Mouse (Mus musculus) brain, embryonic 14.5 days (tissue): ENCODE data around the gene Ky.

Experiments used
- CTCF ChIP-seq: fragments of 200-500 bp; IDR thresholded peaks from 2 replicates; pipeline ENCODE4 v1.5.1; 2012; ENCODE audit warnings: inconsistent platforms, mild to moderate bottlenecking, moderate library complexity, borderline replicate concordance; ENCODE audit not compliant: insufficient read depth, insufficient read length; ENCODE audit errors: extremely low read depth
- POLR2A ChIP-seq: fragments of 200-500 bp; IDR thresholded peaks from 2 replicates; pipeline ENCODE4 v1.6.1; 2012; ENCODE audit warnings: mild to moderate bottlenecking, inconsistent platforms, borderline replicate concordance; ENCODE audit not compliant: poor library complexity, insufficient read depth, insufficient read length, severe bottlenecking; ENCODE audit errors: extremely low read depth

- TF ChIP-seq CTCF (no peak), POLR2A (no peak)
Observed at GRCm38 (mm10) chr9:102528561-102528960, 23.0 kb downstream of the Ky start.
